ENCODE assay signal across 17 mouse cellular contexts in the genomic region with DNA sequence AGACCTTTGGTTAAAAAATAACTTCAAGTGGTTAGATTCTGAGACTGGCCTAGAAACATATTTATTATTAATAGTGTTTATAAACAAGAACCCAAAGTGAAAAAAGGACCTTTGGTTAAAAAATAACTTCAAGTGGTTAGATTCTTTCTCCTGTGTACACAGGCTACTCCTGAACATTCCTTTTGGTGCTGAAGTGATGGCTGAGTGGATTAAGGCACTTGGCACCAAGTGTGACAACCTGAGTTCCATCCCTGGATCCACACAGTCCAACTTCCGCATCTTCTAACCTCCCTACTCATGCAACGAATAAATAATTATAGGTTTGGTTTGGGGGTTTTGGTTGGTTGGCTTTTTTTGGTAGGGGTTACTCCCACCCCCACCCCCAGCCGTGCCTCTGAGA.
"Had no signal": no experiment of that assay in that cellular context is flagged by ENCODE, and none has a peak within 500 bp of the region (broad histone marks: within the 10 kb centered on the region; RNA-seq: fewer than 3 reads in every experiment).

No protein-coding gene starts in this region.

- ATAC-seq: hindbrain, postnatal 0 days; liver, postnatal 0 days; midbrain, embryonic 16.5 days had no signal

- H3K9me3 ChIP-seq: limb, embryonic 12.5 days; liver, embryonic 13.5 days; neural tube, embryonic 13.5 days had no signal

- H3K4me1 ChIP-seq: limb, embryonic 12.5 days; liver, embryonic 13.5 days; neural tube, embryonic 13.5 days had no signal

- H3K9ac ChIP-seq: limb, embryonic 12.5 days; liver, embryonic 13.5 days; liver, postnatal 0 days; neural tube, embryonic 13.5 days had no signal

- H3K4me2 ChIP-seq: limb, embryonic 12.5 days; liver, embryonic 13.5 days; midbrain, embryonic 11.5 days; neural tube, embryonic 13.5 days had no signal

- DNase-seq: kidney, adult 18-20 months; kidney, postnatal 25 days; layer of hippocampus, adult 9-11 months; layer of hippocampus, postnatal 36 days; liver; liver, embryonic 13.5 days; liver, postnatal 0 days; retina, postnatal 1 day; right cerebral cortex, postnatal 4 days; spleen, adult 18-20 months; thymus, adult 18-20 months; thymus, postnatal 14 days had no signal

- H3K4me3 ChIP-seq: limb, embryonic 12.5 days; liver, embryonic 13.5 days; neural tube, embryonic 13.5 days had no signal

- H3K27ac ChIP-seq: hindbrain, postnatal 0 days; limb, embryonic 12.5 days; liver, embryonic 13.5 days; neural tube, embryonic 13.5 days had no signal

- H3K27me3 ChIP-seq: limb, embryonic 12.5 days; liver, embryonic 13.5 days; neural tube, embryonic 13.5 days had no signal
